Mouse (Mus musculus): ENCODE results near the gene Ncdn. TPM values are rescaled to one million over a fixed set of nuclear protein-coding genes. Genes with fewer than 3 reads are reported as not detected.

Ncdn gene
- polyA plus RNA-seq, 1 experiment from 2014 or later = 30.7 TPM

- Histone ChIP-seq H3K9ac (no peak overlapping the region), H3K27me3 (peaks cover 43% of the 10 kb centered on the region), H3K9me3 (no peaks in the 10 kb centered on the region), H3K4me1 (peaks cover 21% of the 10 kb centered on the region), H3K4me3 (no peak overlapping the region), H3K36me3 (peaks cover 15% of the 10 kb centered on the region), H3K27ac (no peak overlapping the region), H3K4me2 (no peak overlapping the region)
- ATAC-seq (ENCODE audit: insufficient number of reproducible peaks, insufficient read depth, low FRiP score, low TSS enrichment, low read depth) = no peak
- 14% methylated on average over 10 of the region's 10 CpGs for WGBS
Observed at GRCm38 (mm10) chr4:126739966-126740676, 13.1 kb downstream of the Ncdn start.

DNA sequence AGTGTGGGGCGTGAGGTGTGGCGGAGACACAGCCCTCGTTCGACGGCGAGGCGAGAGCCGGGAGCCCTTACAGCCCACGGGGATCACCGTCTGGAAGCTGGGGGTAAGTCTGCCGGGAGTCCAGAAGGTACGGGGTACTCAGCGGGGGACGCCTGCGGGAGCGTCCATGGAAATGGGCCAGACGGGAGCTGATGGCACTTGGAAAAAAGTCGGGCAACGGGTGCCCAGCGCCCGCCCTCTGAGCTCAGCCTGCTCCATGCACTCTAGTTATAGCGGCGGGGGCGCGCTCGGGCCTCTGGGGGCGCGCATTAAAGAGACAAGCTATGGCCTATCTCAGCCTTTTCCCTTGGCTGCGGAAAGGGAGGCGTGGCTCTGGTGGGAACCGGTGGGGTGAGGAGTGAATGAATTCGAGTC, 17.2 kb downstream of the Ncdn start, which contains the start of gene Tfap2e:
Gene Tfap2e, minus strand, starts transcription at position 240 of the 414 bp plus-strand sequence.
- under 1% methylated on average over 32 of the region's 32 CpGs for WGBS
- Histone ChIP-seq H3K9ac (peak within 1 kb of the TSS; percentile 52), H3K27ac (no peak within 1 kb of the TSS)

GRCm38 (mm10) chr4:126735382-126736000, 17.7 kb downstream of the Ncdn start:
- H3K9ac ChIP-seq = peak overlapping the region; percentile 52
- H3K36me3 ChIP-seq = no peaks in the 10 kb centered on the region
- peak overlapping the region; percentile 38 for H3K4me3 ChIP-seq
- ATAC-seq (ENCODE audit: insufficient number of reproducible peaks, insufficient read depth, low FRiP score, low TSS enrichment, low read depth) = no peak
- no peaks in the 10 kb centered on the region for H3K9me3 ChIP-seq
- WGBS = 2% methylated on average over 55 of the region's 62 CpGs
- H3K27ac ChIP-seq = no peak overlapping the region
- peak overlapping the region; percentile 56 for H3K4me2 ChIP-seq
- H3K27me3 ChIP-seq = peaks cover 90% of the 10 kb centered on the region
- H3K4me1 ChIP-seq = peaks cover 35% of the 10 kb centered on the region

More for the DNA sequence above, 17.2 kb downstream of the Ncdn start, which contains the start of gene Tfap2e:
- H3K27me3 ChIP-seq = peaks cover 84% of the 10 kb centered on the region
- H3K36me3 ChIP-seq = no peaks in the 10 kb centered on the region
- peak within 1 kb of the TSS; percentile 56 for H3K4me2 ChIP-seq
- no peaks in the 10 kb centered on the region for H3K9me3 ChIP-seq
- ATAC-seq (ENCODE audit: insufficient number of reproducible peaks, insufficient read depth, low FRiP score, low TSS enrichment, low read depth) = 0 out of 2 replicates have a peak, but pooled peaks have one; percentile 40
- peak within 1 kb of the TSS; percentile 38 for H3K4me3 ChIP-seq
- H3K4me1 ChIP-seq = peaks cover 35% of the 10 kb centered on the region

- WGBS = 2% methylated on average over 51 of the region's 51 CpGs
Observed at GRCm38 (mm10) chr4:126734700-126735381, 18.4 kb downstream of the Ncdn start.

DNA sequence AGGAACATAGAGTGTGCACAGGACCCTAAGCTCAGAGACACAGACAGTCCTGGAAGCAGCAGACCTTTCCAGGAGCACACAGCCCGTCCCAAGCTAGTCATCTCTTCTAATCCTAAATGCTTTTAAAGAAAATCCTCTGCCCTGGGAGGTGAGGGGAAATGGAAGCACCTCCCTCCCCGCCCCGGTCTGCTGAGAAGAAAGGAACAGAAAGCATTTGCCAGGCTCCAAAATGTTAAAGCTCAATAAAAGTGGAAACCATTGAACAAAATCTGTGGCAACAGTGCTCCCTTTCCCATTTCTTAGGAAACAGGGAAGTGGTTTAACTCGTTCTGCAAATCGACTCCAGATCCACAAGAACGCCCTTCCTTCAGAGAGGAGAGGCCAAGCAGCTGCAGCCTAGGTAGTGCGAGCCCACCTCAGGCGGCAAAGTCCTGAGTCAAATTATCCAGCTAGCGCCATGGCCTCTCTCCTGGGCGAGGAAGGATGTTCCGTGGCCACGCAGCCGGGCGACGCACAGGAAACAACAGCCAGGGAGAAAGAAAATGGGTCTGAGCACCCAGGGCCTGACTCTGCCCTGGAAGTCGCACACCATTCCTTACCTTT, 19.1 kb downstream of the Ncdn start:
- Histone ChIP-seq H3K9me3 (no peaks in the 10 kb centered on the region), H3K27ac (no peak overlapping the region), H3K9ac (no peak overlapping the region), H3K4me2 (peak overlapping the region; percentile 33), H3K27me3 (peaks cover 98% of the 10 kb centered on the region), H3K4me1 (peaks cover 30% of the 10 kb centered on the region), H3K36me3 (no peaks in the 10 kb centered on the region), H3K4me3 (no peak overlapping the region; the same call in 1 of the 2 replicates)
- ATAC-seq (ENCODE audit: insufficient number of reproducible peaks, insufficient read depth, low FRiP score, low TSS enrichment, low read depth) = no peak
- 2% methylated on average over 16 of the region's 16 CpGs for WGBS

More at GRCm38 (mm10) chr4:126734700-126735381, 18.4 kb downstream of the Ncdn start:
- peak overlapping the region; percentile 56 for H3K4me2 ChIP-seq
- peak overlapping the region; percentile 52; the same call in 1 of the 2 replicates for H3K9ac ChIP-seq
- peaks cover 30% of the 10 kb centered on the region for H3K4me1 ChIP-seq
- H3K9me3 ChIP-seq = no peaks in the 10 kb centered on the region
- H3K4me3 ChIP-seq = peak overlapping the region; percentile 38
- no peak for ATAC-seq (ENCODE audit: insufficient number of reproducible peaks, insufficient read depth, low FRiP score, low TSS enrichment, low read depth)
- no peaks in the 10 kb centered on the region for H3K36me3 ChIP-seq
- peaks cover 96% of the 10 kb centered on the region for H3K27me3 ChIP-seq
- H3K27ac ChIP-seq = no peak overlapping the region

- H3K27ac ChIP-seq = no peak overlapping the region
- peaks cover 30% of the 10 kb centered on the region for H3K4me1 ChIP-seq
- H3K9me3 ChIP-seq = no peaks in the 10 kb centered on the region
- H3K36me3 ChIP-seq = no peaks in the 10 kb centered on the region
- no peak for ATAC-seq (ENCODE audit: insufficient number of reproducible peaks, insufficient read depth, low FRiP score, low TSS enrichment, low read depth)
- H3K4me2 ChIP-seq = peak overlapping the region; percentile 41
- peak overlapping the region; percentile 20 for H3K4me3 ChIP-seq
- H3K27me3 ChIP-seq = peaks cover 85% of the 10 kb centered on the region
- 4% methylated on average over 26 of the region's 26 CpGs for WGBS
- H3K9ac ChIP-seq = no peak overlapping the region
Observed at GRCm38 (mm10) chr4:126732531-126733380, 20.5 kb downstream of the Ncdn start.

DNA sequence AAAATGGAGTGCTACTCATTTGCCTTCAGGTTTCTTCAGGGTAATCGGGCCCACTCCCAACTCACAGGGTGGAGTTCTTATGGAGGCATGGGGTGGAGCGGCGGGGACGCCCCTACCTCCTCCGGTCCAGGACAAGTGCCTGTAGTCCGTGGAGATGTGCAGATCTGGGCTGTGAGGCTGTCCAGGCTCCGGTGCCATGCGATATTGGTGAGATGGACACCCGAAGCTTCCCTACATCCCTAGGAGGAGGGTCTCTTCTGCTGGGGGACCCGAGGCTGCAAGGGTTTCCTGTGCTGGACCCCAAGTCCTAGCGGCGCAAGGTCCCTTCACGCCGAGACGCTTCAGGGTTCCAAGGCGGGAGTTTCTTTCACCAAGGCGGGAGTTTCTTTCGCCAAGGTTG, 21.1 kb downstream of the Ncdn start:
- Histone ChIP-seq H3K9me3 (no peaks in the 10 kb centered on the region), H3K36me3 (no peaks in the 10 kb centered on the region), H3K4me2 (peak overlapping the region; percentile 41), H3K9ac (no peak overlapping the region), H3K27me3 (peaks cover 79% of the 10 kb centered on the region), H3K27ac (no peak overlapping the region), H3K4me1 (peaks cover 30% of the 10 kb centered on the region), H3K4me3 (peak overlapping the region; percentile 20)
- ATAC-seq (ENCODE audit: insufficient number of reproducible peaks, insufficient read depth, low FRiP score, low TSS enrichment, low read depth) = no peak
- WGBS = 1% methylated on average over 18 of the region's 18 CpGs

DNA sequence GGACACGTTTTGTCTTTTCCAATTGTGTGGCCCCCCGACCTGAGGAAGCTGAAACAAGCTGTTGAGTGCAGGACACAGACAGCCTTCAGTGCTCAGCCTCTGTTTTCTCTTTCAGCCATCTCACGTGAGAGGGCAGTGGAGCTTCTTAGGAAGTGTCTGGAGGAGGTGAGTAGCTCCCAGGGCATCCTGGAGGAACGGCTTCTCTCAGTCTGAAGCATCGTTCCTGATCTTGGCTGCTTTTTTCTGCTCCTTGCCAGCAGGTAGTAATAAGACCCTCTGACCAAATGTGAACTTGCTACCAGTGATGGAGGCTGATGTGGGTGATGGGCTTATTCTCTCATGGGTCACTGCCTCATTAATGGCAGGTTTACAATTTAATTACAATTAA, 45.8 kb downstream of the Ncdn start:
- no peak for ATAC-seq (ENCODE audit: insufficient number of reproducible peaks, insufficient read depth, low FRiP score, low TSS enrichment, low read depth)
- peaks cover 15% of the 10 kb centered on the region for H3K4me1 ChIP-seq
- no peaks in the 10 kb centered on the region for H3K9me3 ChIP-seq
- 29% methylated on average over 5 of the region's 5 CpGs for WGBS
- H3K4me3 ChIP-seq = no peak overlapping the region
- H3K27me3 ChIP-seq = no peaks in the 10 kb centered on the region
- no peak overlapping the region for H3K9ac ChIP-seq
- H3K36me3 ChIP-seq = peaks cover 68% of the 10 kb centered on the region
- 0 out of 2 replicates have a peak overlapping the region, but pooled peaks have one; percentile 9 for H3K27ac ChIP-seq
- H3K4me2 ChIP-seq = no peak overlapping the region

DNA sequence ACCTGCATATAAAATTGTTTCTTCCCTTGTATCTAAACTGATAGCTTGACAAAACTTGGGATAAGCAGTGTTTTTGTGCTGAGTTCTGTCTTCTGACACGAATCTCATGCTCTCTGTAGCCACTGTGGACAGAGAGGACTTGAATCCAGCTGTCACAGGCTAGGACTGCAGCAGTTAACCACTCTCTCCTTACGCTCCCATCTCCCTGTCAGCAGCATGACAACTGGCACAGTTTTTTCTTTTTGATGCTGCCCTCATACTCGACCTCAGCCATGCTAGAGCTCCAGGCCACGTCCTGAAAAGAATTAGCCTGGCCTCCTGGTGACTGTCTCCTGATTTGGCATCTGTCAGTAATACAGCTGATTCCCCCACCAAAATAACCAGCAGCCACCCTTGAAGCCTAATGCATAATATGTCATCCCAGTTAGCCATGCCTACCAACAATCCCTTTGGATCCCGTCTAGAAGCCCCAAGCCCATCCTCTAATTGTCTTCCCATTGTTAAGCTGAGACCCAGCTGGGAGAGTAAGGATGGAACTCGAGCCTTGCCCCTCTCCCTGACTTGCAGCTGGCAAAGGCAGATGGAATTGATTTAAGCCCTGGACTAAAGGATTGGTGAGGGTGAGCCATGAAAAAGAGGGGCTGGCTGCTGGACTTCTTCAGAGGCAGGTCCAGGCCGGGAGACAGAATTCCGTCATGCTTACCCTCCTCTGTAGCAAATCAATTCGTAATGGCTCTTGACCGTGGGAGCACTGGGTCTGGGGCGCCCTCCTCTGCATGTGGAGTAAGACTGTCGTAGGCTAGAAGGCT, 46.4 kb downstream of the Ncdn start:
- Histone ChIP-seq H3K36me3 (peaks cover 69% of the 10 kb centered on the region), H3K9me3 (no peaks in the 10 kb centered on the region), H3K4me2 (no peak overlapping the region), H3K9ac (no peak overlapping the region), H3K4me1 (peaks cover 15% of the 10 kb centered on the region), H3K27me3 (no peaks in the 10 kb centered on the region), H3K27ac (0 out of 2 replicates have a peak overlapping the region, but pooled peaks have one; percentile 9), H3K4me3 (no peak overlapping the region)
- 35% methylated on average over 12 of the region's 12 CpGs for WGBS
- 0 out of 2 replicates have a peak, but pooled peaks have one; percentile 37 for ATAC-seq (ENCODE audit: insufficient number of reproducible peaks, insufficient read depth, low FRiP score, low TSS enrichment, low read depth)

- Histone ChIP-seq H3K27me3 (no peaks in the 10 kb centered on the region), H3K4me2 (no peak overlapping the region), H3K9me3 (no peaks in the 10 kb centered on the region), H3K9ac (no peak overlapping the region), H3K36me3 (peaks cover 54% of the 10 kb centered on the region), H3K27ac (no peak overlapping the region), H3K4me1 (no peaks in the 10 kb centered on the region), H3K4me3 (no peak overlapping the region)
- 87% methylated on average over 4 of the region's 4 CpGs for WGBS
- ATAC-seq (ENCODE audit: insufficient number of reproducible peaks, insufficient read depth, low FRiP score, low TSS enrichment, low read depth) = no peak
Observed at GRCm38 (mm10) chr4:126696908-126697307, 56.3 kb downstream of the Ncdn start.
